Mouse (Mus musculus) heart, postnatal 14 days (tissue): ENCODE measurements around the gene 0610040J01Rik. TPM values are rescaled to one million over a fixed set of nuclear protein-coding genes. Genes with fewer than 3 reads are reported as not detected.
A peak's percentile ranks its signal among the peaks of the same experiment; 100 is the strongest.

ENCODE experiments used
- DNase-seq, 2 experiments: peaks; one replicate each; pipeline ENCODE4 v3.0.0; 2021 to 2022
- intact Hi-C: fragments of 180-260 bp; cut with DNase I; formaldehyde crosslinking; loops from one replicate; pipeline ENCODE4 v1.15.1; 2025
- long read RNA-seq, 2 experiments: library from polyadenylated mRNA; stranded (forward); transcript quantifications; one replicate each; pipeline ENCODE4 v2.0.0; 2021
- total RNA-seq, 2 experiments: library from RNA; stranded (reverse); gene quantifications; 2 replicates each; pipeline ENCODE4 v1.2.3; 2021

Gene 0610040J01Rik
- 1 to 10 TPM; 1.4 to 1.5 TPM for total RNA-seq
- long read RNA-seq, experiment 1, partial matches to known transcripts, result 0 of 2 reads
- long read RNA-seq, experiment 1, other reads (novel, unspliced or antisense), result 0 of 2 reads
- long read RNA-seq, experiment 2, partial matches to known transcripts, result 0 of 3 reads
- long read RNA-seq, experiment 2, other reads (novel, unspliced or antisense), result 0 of 3 reads

GRCm38 (mm10) chr5:63811819-63812508 is at the start of gene 0610040J01Rik:
Gene 0610040J01Rik, plus strand, starts transcription at chr5:63812363.
- peak; percentile 59 to 69 for DNase-seq
- intact Hi-C loops, result loop anchor here (1.0 to 10.0 kb wide), 3 partner anchors 74 to 260 kb away; no protein-coding TSS in a partner anchor

GRCm38 (mm10) chr5:63765886-63766285 is 46.3 kb upstream of the 0610040J01Rik start:
- intact Hi-C loops, result loop anchor here (5.0 kb wide), 1 partner anchor 874 kb away; no protein-coding TSS in a partner anchor
- no peak for DNase-seq

GRCm38 (mm10) chr5:63766715-63767114 is 45.4 kb upstream of the 0610040J01Rik start:
- DNase-seq, result peak; percentile 14 to 48
- intact Hi-C loops, result loop anchor here (5.0 kb wide), 1 partner anchor 874 kb away; no protein-coding TSS in a partner anchor

GRCm38 (mm10) chr5:63767464-63767863 is 44.7 kb upstream of the 0610040J01Rik start:
- DNase-seq, result no peak
- intact Hi-C loops, result loop anchor here (5.0 kb wide), 1 partner anchor 875 kb away; no protein-coding TSS in a partner anchor

- DNase-seq, result no peak
- intact Hi-C loops, result loop anchor here (5.0 kb wide), 1 partner anchor 876 kb away; no protein-coding TSS in a partner anchor
Observed at GRCm38 (mm10) chr5:63768220-63768619, 43.9 kb upstream of the 0610040J01Rik start.

GRCm38 (mm10) chr5:63772971-63773370 is 39.2 kb upstream of the 0610040J01Rik start:
- intact Hi-C loops, result no loop called here
- no peak for DNase-seq

GRCm38 (mm10) chr5:63773603-63774002 is 38.6 kb upstream of the 0610040J01Rik start:
- DNase-seq, result no peak

GRCm38 (mm10) chr5:63788156-63788826 is 23.9 kb upstream of the 0610040J01Rik start:
- intact Hi-C loops, result no loop called here
- no peak for DNase-seq

More at GRCm38 (mm10) chr5:63773603-63774002, 38.6 kb upstream of the 0610040J01Rik start:
- intact Hi-C loops, result no loop called here

GRCm38 (mm10) chr5:63812509-63812865 is 324 bp downstream of the 0610040J01Rik start:
- DNase-seq, result no peak
- intact Hi-C loops, result loop anchor here (1.0 to 10.0 kb wide), 3 partner anchors 74 to 260 kb away; no protein-coding TSS in a partner anchor

GRCm38 (mm10) chr5:63816643-63817042 is 4.5 kb downstream of the 0610040J01Rik start:
- intact Hi-C loops, result loop anchor here (10.0 kb wide), 1 partner anchor 158 kb away; no protein-coding TSS in a partner anchor
- no peak for DNase-seq

GRCm38 (mm10) chr5:63817270-63817669 is 5.1 kb downstream of the 0610040J01Rik start:
- intact Hi-C loops, result loop anchor here (10.0 kb wide), 1 partner anchor 158 kb away; no protein-coding TSS in a partner anchor
- peak; percentile 18 to 34 for DNase-seq

GRCm38 (mm10) chr5:63818975-63819374 is 6.8 kb downstream of the 0610040J01Rik start:
- DNase-seq, result no peak
- intact Hi-C loops, result loop anchor here (10.0 kb wide), 1 partner anchor 156 kb away; no protein-coding TSS in a partner anchor

GRCm38 (mm10) chr5:63819519-63819918 is 7.4 kb downstream of the 0610040J01Rik start:
- intact Hi-C loops, result loop anchor here (10.0 kb wide), 1 partner anchor 155 kb away; no protein-coding TSS in a partner anchor
- no peak for DNase-seq

GRCm38 (mm10) chr5:63821176-63821575 is 9.0 kb downstream of the 0610040J01Rik start:
- intact Hi-C loops, result no loop called here
- no peak for DNase-seq

- no peak for DNase-seq
- intact Hi-C loops, result no loop called here
Observed at GRCm38 (mm10) chr5:63821860-63822259, 9.7 kb downstream of the 0610040J01Rik start.

GRCm38 (mm10) chr5:63823362-63824332 is 11.5 kb downstream of the 0610040J01Rik start:
- intact Hi-C loops, result no loop called here
- no peak for DNase-seq

GRCm38 (mm10) chr5:63824599-63825350 is 12.6 kb downstream of the 0610040J01Rik start:
- DNase-seq, result no peak
- intact Hi-C loops, result no loop called here

- intact Hi-C loops, result no loop called here
- no peak for DNase-seq
Observed at GRCm38 (mm10) chr5:63825881-63826280, 13.7 kb downstream of the 0610040J01Rik start.

- DNase-seq, result no peak
- intact Hi-C loops, result no loop called here
Observed at GRCm38 (mm10) chr5:63827006-63827405, 14.8 kb downstream of the 0610040J01Rik start.
